13 mouse cellular contexts compared by ENCODE assay signal in genomic region chr11:88129281-88129680, GRCm38 (mm10).
"Had no signal": no experiment of that assay in that cellular context is flagged by ENCODE, and none has a peak within 500 bp of the region (broad histone marks: within the 10 kb centered on the region; RNA-seq: fewer than 3 reads in every experiment).

No protein-coding gene starts in this region.

- H3K9me3 ChIP-seq: limb, embryonic 12.5 days; limb, embryonic 15.5 days had no signal

- H3K4me3 ChIP-seq: limb, embryonic 12.5 days; limb, embryonic 15.5 days had no signal

- H3K36me3 ChIP-seq: limb, embryonic 12.5 days; limb, embryonic 15.5 days had no signal

- H3K27me3 ChIP-seq: limb, embryonic 12.5 days; limb, embryonic 15.5 days had no signal

- H3K27ac ChIP-seq: kidney, postnatal 0 days; limb, embryonic 12.5 days; limb, embryonic 15.5 days; liver, embryonic 14.5 days; macrophage had no signal

- ATAC-seq: liver, postnatal 0 days; lung, postnatal 0 days had no signal

- DNase-seq: left cerebral cortex, postnatal 4 days; liver, postnatal 0 days; lung, embryonic 14.5 days; midbrain, embryonic 14.5 days; thymus, adult 2 months; thymus, postnatal 14 days; thymus, postnatal 4 days had no signal
